Mouse (Mus musculus): ENCODE data around the gene Heatr4.
"Not testable (repeated sequence)": the region's sequence is repeated elsewhere in the genome, so short reads cannot be mapped to it uniquely, and the experiment has no call there.

Gene Heatr4

GRCm38 (mm10) chr12:83984752-83985151, at the start of gene Heatr4:
Gene Heatr4 (minus strand): TSS chr12:83984852.
- Histone ChIP-seq H3K9me3 (ENCODE audit: low read length) (peaks cover 3% of the 10 kb centered on the region; the same call in 1 of the 2 replicates), H3K4me3 (replicated peaks; ENCODE audit: low read length) (no peak within 1 kb of the TSS), H3K36me3 (ENCODE audit: insufficient read depth, low read length) (no peaks in the 10 kb centered on the region), H3K4me1 (replicated peaks; ENCODE audit: low read depth, low read length) (peaks cover 20% of the 10 kb centered on the region), H3K27me3 (ENCODE audit: insufficient read depth, low read length) (peaks cover 60% of the 10 kb centered on the region)
- no peak for TF ChIP-seq CTCF (conservative IDR thresholded peaks at IDR 0.05; ENCODE audit: low read length)
- no peak for TF ChIP-seq NANOG (IDR thresholded peaks at IDR 0.05; ENCODE audit: borderline replicate concordance, low read length)
- no peak for TF ChIP-seq POU5F1 (IDR thresholded peaks at IDR 0.05; ENCODE audit: borderline replicate concordance, low read length)

DNA sequence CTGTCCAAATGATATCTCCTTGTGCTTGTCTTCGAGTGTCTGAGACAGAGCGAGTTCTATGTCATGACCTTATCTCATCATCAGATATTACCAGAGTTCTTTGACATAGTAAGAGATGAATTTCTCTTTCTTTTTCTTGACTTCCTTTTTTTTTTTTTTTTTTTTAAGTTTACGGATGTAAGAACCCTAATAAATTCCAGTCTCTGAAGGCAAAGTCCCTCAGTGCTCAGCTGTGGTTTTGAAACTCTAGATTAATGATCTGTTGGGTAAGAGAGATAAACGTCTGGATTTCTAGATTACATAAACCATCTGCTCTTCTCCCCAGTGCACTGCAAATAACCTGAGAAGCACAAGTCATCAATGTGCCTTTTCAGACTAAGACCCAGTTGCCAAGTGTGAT, 49.5 kb upstream of the Heatr4 start:
- no peak for TF ChIP-seq POU5F1 (IDR thresholded peaks at IDR 0.05; ENCODE audit: borderline replicate concordance, low read length)
- no peak for TF ChIP-seq CTCF (conservative IDR thresholded peaks at IDR 0.05; ENCODE audit: low read length)
- TF ChIP-seq NANOG (IDR thresholded peaks at IDR 0.05; ENCODE audit: borderline replicate concordance, low read length) = no peak
- Histone ChIP-seq H3K4me3 (replicated peaks; ENCODE audit: low read length) (no peak overlapping the region), H3K9me3 (ENCODE audit: low read length) (peaks cover 27% of the 10 kb centered on the region), H3K27me3 (ENCODE audit: insufficient read depth, low read length) (peaks cover 12% of the 10 kb centered on the region), H3K4me1 (replicated peaks; ENCODE audit: low read depth, low read length) (peaks cover 16% of the 10 kb centered on the region), H3K36me3 (ENCODE audit: insufficient read depth, low read length) (no peaks in the 10 kb centered on the region)

GRCm38 (mm10) chr12:84033302-84033701, 48.6 kb upstream of the Heatr4 start:
- not testable (repeated sequence) for H3K36me3 ChIP-seq (ENCODE audit: insufficient read depth, low read length); H3K4me3 ChIP-seq (replicated peaks; ENCODE audit: low read length)
- Histone ChIP-seq H3K4me1 (replicated peaks; ENCODE audit: low read depth, low read length) (peaks cover 16% of the 10 kb centered on the region), H3K9me3 (ENCODE audit: low read length) (peaks cover 35% of the 10 kb centered on the region), H3K27me3 (ENCODE audit: insufficient read depth, low read length) (peaks cover 12% of the 10 kb centered on the region)

GRCm38 (mm10) chr12:84032854-84033253, 48.2 kb upstream of the Heatr4 start:
- Histone ChIP-seq H3K36me3 (ENCODE audit: insufficient read depth, low read length) (no peaks in the 10 kb centered on the region), H3K4me3 (replicated peaks; ENCODE audit: low read length) (no peak overlapping the region), H3K4me1 (replicated peaks; ENCODE audit: low read depth, low read length) (peaks cover 14% of the 10 kb centered on the region), H3K27me3 (ENCODE audit: insufficient read depth, low read length) (peaks cover 8% of the 10 kb centered on the region), H3K9me3 (ENCODE audit: low read length) (peaks cover 40% of the 10 kb centered on the region)
- no peak for TF ChIP-seq NANOG (IDR thresholded peaks at IDR 0.05; ENCODE audit: borderline replicate concordance, low read length)
- no peak for TF ChIP-seq CTCF (conservative IDR thresholded peaks at IDR 0.05; ENCODE audit: low read length)
- no peak for TF ChIP-seq POU5F1 (IDR thresholded peaks at IDR 0.05; ENCODE audit: borderline replicate concordance, low read length)

DNA sequence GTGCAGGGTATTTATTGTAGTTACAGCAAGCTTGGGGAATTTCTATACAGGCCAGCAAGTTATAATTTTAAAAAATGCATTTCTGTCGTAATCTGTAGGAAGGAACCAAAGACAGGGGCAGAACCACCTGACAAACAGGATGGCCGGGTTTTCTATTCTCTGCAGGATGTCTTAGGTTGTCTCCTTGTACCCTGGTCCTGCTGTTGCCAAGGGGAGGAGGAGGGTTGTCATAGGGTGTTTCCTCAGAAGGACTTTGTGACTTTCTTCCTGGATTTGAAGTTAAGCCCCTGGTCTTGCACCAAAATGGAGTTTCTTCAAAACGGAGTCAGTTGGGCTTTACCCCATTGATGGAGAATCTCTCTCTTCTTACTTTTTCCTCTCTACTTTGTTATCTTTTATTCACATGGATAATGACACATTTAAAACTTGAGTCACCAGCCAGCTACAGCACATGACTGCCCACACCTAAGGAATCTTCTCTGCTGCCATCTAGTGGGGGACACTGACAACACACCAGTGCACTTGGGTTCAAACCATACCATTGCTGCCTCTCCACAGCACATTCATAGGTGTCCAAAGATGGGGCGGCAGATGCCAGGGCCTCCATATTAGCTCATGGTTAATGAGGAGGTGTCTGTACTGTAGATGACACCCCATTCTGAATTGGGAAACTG, 46.1 kb upstream of the Heatr4 start:
- TF ChIP-seq CTCF (conservative IDR thresholded peaks at IDR 0.05; ENCODE audit: low read length) (peak; percentile 34), NANOG (IDR thresholded peaks at IDR 0.05; ENCODE audit: borderline replicate concordance, low read length) (no peak)
- H3K4me3 ChIP-seq (replicated peaks; ENCODE audit: low read length) = no peak overlapping the region

GRCm38 (mm10) chr12:84029043-84029442, 44.4 kb upstream of the Heatr4 start:
- peaks cover 10% of the 10 kb centered on the region for H3K4me1 ChIP-seq (replicated peaks; ENCODE audit: low read depth, low read length)
- not testable (repeated sequence) for H3K27me3 ChIP-seq (ENCODE audit: insufficient read depth, low read length); H3K36me3 ChIP-seq (ENCODE audit: insufficient read depth, low read length); H3K4me3 ChIP-seq (replicated peaks; ENCODE audit: low read length)
- H3K9me3 ChIP-seq (ENCODE audit: low read length) = peaks cover 75% of the 10 kb centered on the region
- peak; percentile 75 for TF ChIP-seq NANOG (IDR thresholded peaks at IDR 0.05; ENCODE audit: borderline replicate concordance, low read length)

More for the DNA sequence above, 46.1 kb upstream of the Heatr4 start:
- Histone ChIP-seq H3K9me3 (ENCODE audit: low read length) (peaks cover 61% of the 10 kb centered on the region), H3K27me3 (ENCODE audit: insufficient read depth, low read length) (no peaks in the 10 kb centered on the region), H3K4me1 (replicated peaks; ENCODE audit: low read depth, low read length) (peaks cover 10% of the 10 kb centered on the region), H3K36me3 (ENCODE audit: insufficient read depth, low read length) (no peaks in the 10 kb centered on the region; the same call in 1 of the 2 replicates)

DNA sequence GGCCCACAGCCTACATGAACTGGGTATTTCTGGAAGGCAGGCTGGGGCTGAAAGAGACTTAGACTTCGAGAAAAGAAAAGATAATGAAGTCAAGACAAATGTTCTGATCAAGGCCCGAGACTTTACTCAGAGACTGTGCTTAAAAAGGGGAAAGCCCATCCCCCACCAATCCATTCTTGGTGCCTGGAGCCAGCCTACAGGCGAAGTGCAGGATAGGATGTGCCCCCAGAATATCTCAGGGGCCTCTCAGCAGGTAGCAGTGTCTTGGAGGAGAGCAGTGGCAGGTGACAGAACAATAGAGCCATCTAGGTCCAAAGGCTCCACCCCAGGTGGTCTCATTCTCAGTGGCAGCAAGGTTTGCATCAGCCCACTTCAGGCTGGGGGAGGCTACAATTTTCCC, 43.7 kb upstream of the Heatr4 start:
- H3K4me1 ChIP-seq (replicated peaks; ENCODE audit: low read depth, low read length); H3K36me3 ChIP-seq (ENCODE audit: insufficient read depth, low read length); H3K27me3 ChIP-seq (ENCODE audit: insufficient read depth, low read length); H3K4me3 ChIP-seq (replicated peaks; ENCODE audit: low read length): not testable (repeated sequence)
- peaks cover 82% of the 10 kb centered on the region for H3K9me3 ChIP-seq (ENCODE audit: low read length)

DNA sequence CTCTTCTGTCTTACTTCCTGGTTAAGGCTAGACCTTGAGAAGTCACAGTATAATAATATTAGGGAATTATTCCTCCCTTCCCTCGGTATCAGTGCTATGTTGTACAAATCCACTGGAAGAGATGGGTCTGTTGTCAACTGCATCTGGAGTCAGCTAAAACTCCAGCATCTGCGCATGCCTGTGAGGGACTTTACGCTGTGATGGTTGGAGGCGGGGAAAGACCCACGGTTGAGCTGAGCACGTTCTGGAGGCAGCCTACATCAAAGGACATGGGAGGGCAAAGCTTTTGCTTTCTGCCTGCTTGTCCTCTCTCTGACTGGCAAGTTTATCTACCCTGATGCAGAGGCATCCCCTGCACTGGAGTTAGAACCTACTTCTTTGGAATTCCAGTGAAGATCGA, 41.2 kb upstream of the Heatr4 start:
- Histone ChIP-seq H3K27me3 (ENCODE audit: insufficient read depth, low read length) (no peaks in the 10 kb centered on the region), H3K36me3 (ENCODE audit: insufficient read depth, low read length) (no peaks in the 10 kb centered on the region; the same call in 1 of the 2 replicates), H3K9me3 (ENCODE audit: low read length) (peaks cover 97% of the 10 kb centered on the region), H3K4me1 (replicated peaks; ENCODE audit: low read depth, low read length) (no peaks in the 10 kb centered on the region), H3K4me3 (replicated peaks; ENCODE audit: low read length) (no peak overlapping the region)
- no peak for TF ChIP-seq NANOG (IDR thresholded peaks at IDR 0.05; ENCODE audit: borderline replicate concordance, low read length)
- no peak for TF ChIP-seq POU5F1 (IDR thresholded peaks at IDR 0.05; ENCODE audit: borderline replicate concordance, low read length)
- TF ChIP-seq CTCF (conservative IDR thresholded peaks at IDR 0.05; ENCODE audit: low read length) = no peak

DNA sequence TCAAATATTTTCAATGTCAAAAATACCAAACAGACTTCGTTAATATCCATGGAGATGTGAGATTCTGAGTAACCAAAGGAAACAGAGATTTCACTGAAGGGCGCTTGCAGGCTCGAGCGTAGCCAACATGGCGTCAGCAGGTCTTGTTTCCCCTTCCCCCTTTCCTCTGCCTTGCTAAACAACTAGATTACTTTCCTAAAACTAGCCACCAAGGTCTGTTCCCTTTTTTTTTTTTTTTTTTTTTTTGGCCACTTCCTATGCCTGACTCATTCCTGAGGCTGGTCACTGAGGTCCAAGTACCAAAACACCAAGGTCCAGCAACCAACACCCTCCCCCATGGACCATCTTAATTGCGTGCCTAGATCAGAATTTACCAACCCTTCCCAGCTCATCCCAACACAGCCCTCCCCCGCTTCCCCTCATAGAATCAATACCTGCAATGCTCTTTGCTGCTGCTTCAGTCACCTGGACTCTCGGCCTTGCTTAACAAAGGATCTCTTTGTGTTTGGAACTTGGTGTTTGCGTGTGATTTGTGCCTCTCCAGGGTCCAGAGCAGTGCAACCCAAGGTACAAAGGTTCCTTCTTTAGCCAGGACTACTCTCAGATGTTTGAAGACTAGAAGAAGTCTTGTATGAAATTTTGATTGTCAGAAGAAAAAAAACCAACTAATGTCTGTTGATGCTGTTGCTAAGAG, 38.5 kb upstream of the Heatr4 start:
- Histone ChIP-seq H3K36me3 (ENCODE audit: insufficient read depth, low read length) (no peaks in the 10 kb centered on the region; the same call in 1 of the 2 replicates), H3K4me1 (replicated peaks; ENCODE audit: low read depth, low read length) (no peaks in the 10 kb centered on the region), H3K27me3 (ENCODE audit: insufficient read depth, low read length) (no peaks in the 10 kb centered on the region; the same call in 1 of the 2 replicates), H3K4me3 (replicated peaks; ENCODE audit: low read length) (no peak overlapping the region), H3K9me3 (ENCODE audit: low read length) (peaks cover 82% of the 10 kb centered on the region)
- TF ChIP-seq POU5F1 (IDR thresholded peaks at IDR 0.05; ENCODE audit: borderline replicate concordance, low read length) (no peak), CTCF (conservative IDR thresholded peaks at IDR 0.05; ENCODE audit: low read length) (no peak), NANOG (IDR thresholded peaks at IDR 0.05; ENCODE audit: borderline replicate concordance, low read length) (no peak)

DNA sequence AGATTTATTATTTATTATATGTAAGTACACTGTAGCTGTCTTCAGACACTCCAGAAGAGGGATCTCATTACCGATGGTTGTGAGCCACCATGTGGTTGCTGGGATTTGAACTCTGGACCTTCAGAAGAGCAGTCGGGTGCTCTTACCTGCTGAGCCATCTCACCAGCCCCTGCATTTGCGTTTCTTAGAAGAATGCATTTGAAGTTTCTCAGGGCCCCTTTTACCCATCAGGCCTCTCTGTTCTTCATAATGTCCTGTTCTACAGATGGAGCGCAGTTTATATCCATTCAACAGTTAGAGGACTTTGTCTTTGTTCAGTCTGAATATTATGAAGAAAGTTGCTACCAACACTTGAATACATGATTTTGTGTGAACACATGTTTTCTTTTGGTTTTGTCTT, 37.6 kb upstream of the Heatr4 start:
- H3K36me3 ChIP-seq (ENCODE audit: insufficient read depth, low read length); H3K4me3 ChIP-seq (replicated peaks; ENCODE audit: low read length); H3K4me1 ChIP-seq (replicated peaks; ENCODE audit: low read depth, low read length); H3K27me3 ChIP-seq (ENCODE audit: insufficient read depth, low read length): not testable (repeated sequence)
- peaks cover 73% of the 10 kb centered on the region for H3K9me3 ChIP-seq (ENCODE audit: low read length)

DNA sequence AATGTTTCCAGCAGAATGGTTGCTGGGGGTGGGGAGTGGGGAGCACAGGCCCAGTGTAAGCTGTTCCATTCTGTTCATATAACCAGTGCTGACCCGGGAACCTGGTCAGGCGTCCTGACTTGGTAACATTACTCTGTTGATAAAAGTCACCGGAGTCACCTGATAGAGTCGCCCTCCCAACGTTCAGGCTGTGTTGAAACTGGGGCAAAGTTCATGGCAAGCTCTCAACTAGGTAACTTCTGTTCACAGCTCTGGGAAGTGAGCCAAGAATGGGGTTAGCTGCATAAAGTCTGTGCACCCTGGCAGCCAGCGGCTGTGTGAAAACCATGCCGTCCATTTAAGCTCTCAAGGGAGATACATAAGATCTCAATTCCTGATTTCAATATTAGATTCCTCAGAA, 35.9 kb upstream of the Heatr4 start:
- H3K9me3 ChIP-seq (ENCODE audit: low read length) = peaks cover 55% of the 10 kb centered on the region
- not testable (repeated sequence) for H3K4me3 ChIP-seq (replicated peaks; ENCODE audit: low read length); H3K27me3 ChIP-seq (ENCODE audit: insufficient read depth, low read length); H3K4me1 ChIP-seq (replicated peaks; ENCODE audit: low read depth, low read length); H3K36me3 ChIP-seq (ENCODE audit: insufficient read depth, low read length)

Measured in E14TG2a.4 (cell line).